Mouse (Mus musculus): Measurements from ENCODE around the gene Tsc2. TPM values are rescaled to one million over a fixed set of nuclear protein-coding genes. Genes with fewer than 3 reads are reported as not detected.

Gene Tsc2
- total RNA-seq, 2 experiments from 2014 or later: 150 to 186 TPM

- DNase-seq (ENCODE audit: extremely low spot score in 1 of 2, low spot score in 1 of 2): no peak
These were observed 52.9 kb downstream of the Tsc2 start for GRCm38 (mm10) chr17:24579532-24579931.

GRCm38 (mm10) chr17:24573811-24574210 lies 58.6 kb downstream of the Tsc2 start:
- no peak for DNase-seq (ENCODE audit: extremely low spot score in 1 of 2, low spot score in 1 of 2)

GRCm38 (mm10) chr17:24572651-24573245 lies 59.7 kb downstream of the Tsc2 start:
- no peak for DNase-seq (ENCODE audit: extremely low spot score in 1 of 2, low spot score in 1 of 2)

DNA sequence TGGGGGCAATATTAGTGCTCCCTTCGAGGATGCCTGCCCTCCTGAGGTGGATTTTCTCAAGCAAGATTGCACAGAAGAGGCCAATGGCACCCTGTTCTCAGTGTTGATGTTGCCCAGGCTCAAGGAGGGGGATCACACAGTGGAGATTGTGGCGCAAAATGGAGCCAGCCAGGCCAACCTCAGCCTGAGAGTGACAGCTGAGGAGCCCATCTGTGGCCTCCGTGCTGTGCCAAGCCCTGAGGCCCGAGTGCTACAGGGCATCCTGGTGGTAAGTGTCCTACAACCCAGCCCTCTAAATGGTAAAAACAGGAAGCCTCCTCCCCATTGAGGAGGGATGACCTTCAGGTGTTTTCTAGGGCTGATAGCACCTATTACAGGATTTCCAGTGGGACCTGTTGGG lies 62.6 kb downstream of the Tsc2 start:
- DNase-seq (ENCODE audit: extremely low spot score in 1 of 2, low spot score in 1 of 2): no peak

- no peak for DNase-seq (ENCODE audit: extremely low spot score in 1 of 2, low spot score in 1 of 2)
These were observed 65.2 kb downstream of the Tsc2 start for GRCm38 (mm10) chr17:24567034-24567779.

DNA sequence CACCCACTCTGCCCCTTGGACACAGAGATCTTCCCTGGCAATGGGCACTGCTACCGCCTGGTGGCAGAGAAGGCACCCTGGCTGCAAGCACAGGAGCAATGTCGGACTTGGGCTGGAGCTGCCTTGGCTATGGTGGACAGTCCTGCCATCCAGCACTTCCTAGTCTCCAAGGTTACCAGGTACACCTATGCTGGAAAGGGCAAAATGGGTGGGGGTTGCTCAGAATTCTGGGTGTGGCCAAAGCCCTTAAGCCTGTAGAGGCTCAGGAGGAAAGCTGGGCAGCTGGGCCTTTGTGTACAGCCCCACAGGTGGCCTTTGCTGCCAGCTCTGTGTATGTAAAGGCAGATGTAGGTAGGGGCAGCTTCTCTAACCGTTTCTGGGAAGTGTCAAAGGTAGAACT lies 66.6 kb downstream of the Tsc2 start:
- no peak for DNase-seq (ENCODE audit: extremely low spot score in 1 of 2, low spot score in 1 of 2)

DNA sequence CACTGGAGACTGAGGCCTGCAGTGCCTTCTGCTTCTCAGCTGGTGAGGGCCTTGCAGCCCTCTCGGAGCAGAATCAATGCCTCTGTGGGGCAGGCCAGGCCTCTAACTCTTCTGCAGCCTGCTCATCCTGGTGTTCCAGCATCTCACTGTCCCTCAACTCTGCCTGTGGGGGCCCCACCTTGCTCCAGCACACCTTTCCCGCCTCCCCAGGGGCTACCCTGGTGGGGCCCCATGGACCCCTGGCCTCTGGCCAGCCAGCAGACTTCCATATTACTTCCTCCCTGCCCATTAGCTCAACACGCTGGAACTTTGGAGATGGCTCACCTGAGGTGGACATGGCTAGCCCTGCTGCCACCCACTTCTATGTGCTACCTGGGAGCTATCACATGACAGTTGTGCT lies 67.3 kb downstream of the Tsc2 start:
- no peak for DNase-seq (ENCODE audit: extremely low spot score in 1 of 2, low spot score in 1 of 2)

GRCm38 (mm10) chr17:24564422-24564821 lies 68.0 kb downstream of the Tsc2 start:
- no peak for DNase-seq (ENCODE audit: extremely low spot score in 1 of 2, low spot score in 1 of 2)

GRCm38 (mm10) chr17:24563638-24564037 lies 68.8 kb downstream of the Tsc2 start:
- no peak for DNase-seq (ENCODE audit: extremely low spot score in 1 of 2, low spot score in 1 of 2)

GRCm38 (mm10) chr17:24561592-24561991 lies 70.8 kb downstream of the Tsc2 start:
- no peak for DNase-seq (ENCODE audit: extremely low spot score in 1 of 2, low spot score in 1 of 2)

DNA sequence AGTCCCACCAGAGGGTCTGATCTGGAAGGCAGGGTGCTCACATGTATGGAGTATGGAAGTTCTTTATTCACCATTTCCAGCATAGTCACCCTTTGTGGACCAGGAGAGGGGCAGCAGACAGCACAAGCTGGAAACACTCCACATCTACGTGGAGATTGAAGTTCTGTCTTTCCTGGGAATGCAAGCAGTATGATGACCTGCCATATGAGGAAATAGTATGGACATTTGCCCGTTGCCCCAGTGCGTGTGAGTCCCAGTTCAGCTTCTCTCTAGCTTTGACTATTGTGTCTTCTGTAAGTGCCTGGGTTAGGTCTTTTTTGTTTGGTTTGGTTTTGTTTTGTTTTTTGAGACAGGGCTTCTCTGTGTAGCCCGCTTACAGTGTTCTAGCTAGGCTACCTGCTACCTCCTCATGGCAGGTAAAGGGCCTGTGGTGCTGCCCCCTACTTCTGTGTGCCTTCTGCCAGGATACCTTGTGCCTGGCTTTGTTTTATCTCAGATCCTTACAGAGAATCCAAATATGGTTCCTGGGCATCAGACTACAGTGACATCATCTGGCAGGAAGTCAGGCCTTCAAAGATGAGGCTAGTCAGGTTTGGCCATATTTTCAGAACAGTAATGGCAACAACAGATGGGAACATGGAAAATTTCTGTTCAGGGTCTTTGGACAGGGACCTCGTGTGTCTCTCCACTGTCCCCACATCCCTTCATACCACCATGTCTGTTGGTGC lies 72.0 kb downstream of the Tsc2 start:
- no peak for DNase-seq (ENCODE audit: extremely low spot score in 1 of 2, low spot score in 1 of 2)

DNA sequence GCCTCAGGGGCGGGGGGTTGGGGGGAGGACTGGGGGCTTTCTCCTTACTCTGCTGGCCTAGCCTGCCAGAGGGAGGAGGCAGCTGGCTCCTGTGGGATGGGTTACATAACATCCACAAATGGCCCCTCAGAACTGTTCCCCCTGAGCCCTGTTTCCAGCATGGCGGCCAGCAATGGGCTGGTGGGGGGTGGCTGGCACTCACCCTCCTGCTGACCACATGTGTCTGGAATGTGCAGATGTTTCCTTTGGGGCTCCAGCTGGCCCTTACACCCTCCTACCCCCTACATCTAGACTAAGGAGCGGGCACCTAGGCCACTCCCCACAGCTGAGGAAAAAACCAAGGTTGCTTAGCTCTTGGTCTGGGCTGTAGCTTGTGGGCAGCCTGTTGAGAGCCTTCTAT lies 73.3 kb downstream of the Tsc2 start:
- DNase-seq (ENCODE audit: extremely low spot score in 1 of 2, low spot score in 1 of 2): no peak

DNA sequence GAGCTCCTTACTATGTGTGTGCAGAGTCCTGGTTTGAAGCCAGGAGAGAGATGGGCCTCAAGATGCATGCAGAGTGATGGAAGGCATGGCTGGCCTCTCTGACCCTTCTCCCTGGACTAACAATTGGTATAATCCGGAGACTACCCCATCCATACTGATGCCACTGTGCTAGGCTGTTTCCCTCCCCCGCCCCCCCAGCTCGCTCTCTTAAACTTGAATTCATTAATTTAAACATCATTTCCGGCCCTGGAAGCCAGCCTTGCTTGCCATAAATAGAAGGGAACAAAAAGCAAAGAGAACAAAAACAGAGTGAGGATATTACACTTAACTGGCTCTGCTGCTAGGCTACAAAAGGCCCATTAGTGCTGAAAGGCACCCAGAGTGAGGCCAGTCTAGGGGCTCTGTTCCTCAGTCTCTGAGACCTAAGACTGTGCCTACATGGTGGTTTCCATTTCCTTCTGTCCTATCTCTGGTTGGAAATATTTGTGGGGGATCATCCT lies 73.8 kb downstream of the Tsc2 start:
- no peak for DNase-seq (ENCODE audit: extremely low spot score in 1 of 2, low spot score in 1 of 2)

GRCm38 (mm10) chr17:24557091-24557490 lies 75.3 kb downstream of the Tsc2 start:
- no peak for DNase-seq (ENCODE audit: extremely low spot score in 1 of 2, low spot score in 1 of 2)

DNA sequence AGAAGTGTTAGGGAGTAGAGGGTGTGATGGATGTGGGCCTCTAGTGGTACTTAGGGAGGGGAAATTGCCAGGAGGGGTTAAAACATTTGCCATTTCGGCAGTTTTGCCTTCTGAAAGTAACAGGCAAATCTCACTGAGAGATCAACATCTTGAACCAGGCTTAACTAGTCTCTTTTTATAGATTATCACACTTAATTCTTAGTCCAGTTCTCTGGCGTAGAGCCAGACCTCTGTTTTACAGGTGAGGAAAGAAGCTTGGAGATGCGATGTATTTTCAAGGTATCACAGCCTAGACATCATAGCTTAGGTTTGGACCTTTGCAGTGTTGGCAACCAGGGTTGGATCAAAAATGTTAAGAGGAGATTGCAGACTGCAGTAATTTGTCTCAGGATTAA lies 81.4 kb downstream of the Tsc2 start:
- DNase-seq (ENCODE audit: extremely low spot score in 1 of 2, low spot score in 1 of 2): no peak

DNA sequence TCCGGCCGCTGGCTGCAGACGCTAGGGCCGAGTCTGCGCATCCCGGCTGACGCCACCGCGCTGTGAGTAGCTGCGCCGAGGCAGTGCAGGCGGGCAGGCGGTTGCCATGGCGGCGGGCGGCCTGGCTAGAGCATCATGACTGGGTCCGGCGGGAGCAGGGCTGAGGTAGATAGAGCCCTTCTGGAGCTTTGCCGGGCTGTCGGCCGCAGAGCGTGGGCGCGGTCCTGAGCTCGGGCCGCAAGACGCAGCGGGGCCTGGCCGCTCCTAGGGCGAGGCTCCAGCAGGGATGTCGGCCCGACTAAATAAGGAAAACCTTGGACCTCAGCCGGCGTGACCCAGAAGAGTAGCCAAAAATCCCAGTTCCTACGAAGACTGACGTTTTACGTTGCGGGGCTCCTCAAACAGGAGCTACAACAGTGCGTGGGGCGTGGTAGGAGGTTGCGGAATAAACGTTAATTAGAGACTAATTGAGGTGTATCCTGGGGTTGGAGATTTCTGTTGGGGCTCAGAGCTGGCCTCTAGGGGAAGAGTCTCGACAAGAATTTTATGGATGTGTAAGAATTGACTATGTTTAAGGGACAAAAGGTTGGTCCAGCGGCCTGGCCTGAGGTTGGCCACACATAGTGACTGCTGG lies 81.9 kb downstream of the Tsc2 start:
- peak; percentile 61 to 62 for DNase-seq (ENCODE audit: extremely low spot score in 1 of 2, low spot score in 1 of 2)

- DNase-seq (ENCODE audit: extremely low spot score in 1 of 2, low spot score in 1 of 2): peak; percentile 90 to 95
These were observed 82.6 kb downstream of the Tsc2 start, which contains the start of gene Pkd1 for GRCm38 (mm10) chr17:24549618-24550415. Gene Pkd1 (plus strand): TSS chr17:24549834.

DNA sequence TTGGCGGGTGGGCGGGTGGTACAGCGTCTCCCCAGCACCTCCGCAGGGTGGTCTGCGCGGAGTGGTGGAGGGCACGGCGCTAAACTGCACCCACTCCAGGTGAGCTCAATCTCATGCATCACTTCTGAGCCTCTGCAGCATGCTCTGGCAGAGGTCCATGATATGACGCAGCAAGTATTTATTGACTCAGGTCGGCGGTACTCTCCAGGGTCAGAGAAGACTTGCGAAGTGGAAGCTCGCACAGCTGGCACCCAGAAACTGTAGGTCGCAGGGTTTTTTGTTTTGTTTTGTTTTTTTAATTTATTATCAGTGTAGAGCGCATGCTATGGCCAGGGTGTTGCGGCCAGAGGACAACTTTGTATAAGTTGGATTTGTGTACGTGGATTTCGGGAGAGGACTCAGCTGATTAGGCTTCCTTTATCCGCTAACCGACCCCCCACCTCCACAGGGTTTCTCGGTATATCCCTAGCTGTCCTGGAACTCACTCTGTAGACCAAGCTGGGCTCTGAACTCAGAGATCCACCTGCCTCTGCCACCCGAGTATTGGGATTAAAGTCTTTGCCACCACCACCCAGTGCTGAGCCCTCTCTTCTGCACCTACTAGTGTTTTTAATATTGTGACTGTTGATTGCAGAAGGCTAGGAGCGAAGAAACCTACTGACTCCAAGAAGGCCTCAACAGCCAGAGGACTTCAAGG lies 83.4 kb downstream of the Tsc2 start:
- DNase-seq (ENCODE audit: extremely low spot score in 1 of 2, low spot score in 1 of 2): no peak

GRCm38 (mm10) chr17:24548435-24548834 lies 84.0 kb downstream of the Tsc2 start:
- DNase-seq (ENCODE audit: extremely low spot score in 1 of 2, low spot score in 1 of 2): no peak
